Mouse (Mus musculus) intestine, postnatal 0 days (tissue): Measurements from ENCODE around the gene Cdiptos. TPM values are rescaled to one million over a fixed set of nuclear protein-coding genes. Genes with fewer than 3 reads are reported as not detected.

Source experiments
- ATAC-seq: fragments of 200-750 bp; cut with Nextera tagmentation; 2 replicates; pipeline ENCODE4 v1.8.0; 2017; ENCODE audit warnings: mild to moderate bottlenecking, moderate TSS enrichment, moderate library complexity
- H3K27ac ChIP-seq: fragments of 300-500 bp; sonication (generic); 2 replicates; pipeline ENCODE4 v1.5.1; 2014; ENCODE audit warnings: mild to moderate bottlenecking, low read depth, low read length, moderate library complexity
- H3K27me3 ChIP-seq: fragments of 300-500 bp; sonication (generic); replicated peaks from 2 replicates; pipeline ENCODE4 v1.6.1; 2014; ENCODE audit warnings: low read length, mixed read lengths; ENCODE audit not compliant: control insufficient read depth, insufficient read depth
- H3K36me3 ChIP-seq: fragments of 300-500 bp; sonication (generic); 2 replicates; pipeline ENCODE4 v1.6.1; 2014; ENCODE audit warnings: mild to moderate bottlenecking, moderate library complexity; ENCODE audit not compliant: control insufficient read depth, insufficient read depth
- H3K4me1 ChIP-seq: fragments of 300-500 bp; sonication (generic); replicated peaks from 2 replicates; pipeline ENCODE4 v1.6.1; 2014; ENCODE audit warnings: antibody characterized with exemption, low read length, mixed read lengths; ENCODE audit not compliant: control insufficient read depth, insufficient read depth
- H3K4me2 ChIP-seq: fragments of 300-500 bp; sonication (generic); replicated peaks from 2 replicates; pipeline ENCODE4 v1.6.1; 2014; ENCODE audit warnings: low read depth, mild to moderate bottlenecking, moderate library complexity
- H3K4me3 ChIP-seq: fragments of 300-500 bp; sonication (generic); 2 replicates; pipeline ENCODE4 v1.5.1; 2014; ENCODE audit warnings: low read depth, low read length
- H3K9ac ChIP-seq: fragments of 300-500 bp; sonication (generic); 2 replicates; pipeline ENCODE4 v1.6.1; 2014; ENCODE audit warnings: mild to moderate bottlenecking, low read depth, low read length
- H3K9me3 ChIP-seq: fragments of 300-500 bp; sonication (generic); 2 replicates; pipeline ENCODE4 v1.6.1; 2016; ENCODE audit warnings: mixed run types; ENCODE audit not compliant: control insufficient read depth
- CTCF ChIP-seq: sonication (generic); IDR thresholded peaks from 2 replicates; pipeline ENCODE4 v1.5.1; 2016; ENCODE audit warnings: low read depth, mild to moderate bottlenecking, control low read depth, antibody characterized with exemption, moderate library complexity
- WGBS: fragments of 180-500 bp; shearing (Covaris S2); extraction: QIAGEN DNeasy Blood & Tissue Kit; methylation state at CpG from one replicate; pipeline ENCODE4 v1.1.7; 2014; 5-methylcytosine and 5-hydroxymethylcytosine counted together
- polyA plus RNA-seq: library from polyadenylated mRNA; unstranded; fragments of >200 nt; fragmentation: Nextera tagmentation; extraction: Ambion mirVana; gene quantifications from 2 replicates; pipeline ENCODE4 v1.2.1, GENCODE M21; 2015

Gene Cdiptos
- polyA plus RNA-seq, 1 experiment from 2014 or later: 3.2 TPM

DNA sequence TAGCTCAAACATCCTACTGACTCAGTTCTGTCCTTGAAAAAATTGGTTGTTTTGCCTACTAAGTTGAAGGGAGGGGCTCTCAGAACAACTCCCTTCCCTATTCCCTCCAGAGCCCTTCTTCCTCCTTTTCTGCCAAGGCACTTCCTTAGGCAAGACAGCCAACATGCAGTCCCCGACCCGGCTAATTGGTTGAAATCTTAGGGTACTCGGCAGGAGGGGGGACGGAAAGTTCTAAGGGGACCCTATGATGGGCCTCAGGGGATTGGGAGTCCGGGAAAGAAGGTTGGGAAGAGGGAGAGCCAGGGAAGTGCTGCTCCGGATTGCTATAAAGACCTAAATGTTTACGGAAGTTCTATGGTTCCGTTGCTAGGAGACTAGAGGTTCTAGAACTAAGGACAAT lies 405 bp downstream of the Cdiptos start:
- Histone ChIP-seq H3K4me2 (peak overlapping the region; percentile 76), H3K9ac (peak overlapping the region; percentile 90; the same call in 1 of the 2 replicates), H3K4me3 (peak overlapping the region; percentile 94), H3K27me3 (no peaks in the 10 kb centered on the region), H3K9me3 (no peaks in the 10 kb centered on the region), H3K4me1 (0 out of 2 replicates have a peak, but pooled peaks cover 7% of the 10 kb centered on the region), H3K36me3 (peaks cover 23% of the 10 kb centered on the region), H3K27ac (peak overlapping the region; percentile 98; the same call in 1 of the 2 replicates)
- no peak for TF ChIP-seq CTCF
- 7% methylated on average over 8 of the region's 8 CpGs for WGBS
- 0 out of 2 replicates have a peak, but pooled peaks have one; percentile 0 for ATAC-seq

DNA sequence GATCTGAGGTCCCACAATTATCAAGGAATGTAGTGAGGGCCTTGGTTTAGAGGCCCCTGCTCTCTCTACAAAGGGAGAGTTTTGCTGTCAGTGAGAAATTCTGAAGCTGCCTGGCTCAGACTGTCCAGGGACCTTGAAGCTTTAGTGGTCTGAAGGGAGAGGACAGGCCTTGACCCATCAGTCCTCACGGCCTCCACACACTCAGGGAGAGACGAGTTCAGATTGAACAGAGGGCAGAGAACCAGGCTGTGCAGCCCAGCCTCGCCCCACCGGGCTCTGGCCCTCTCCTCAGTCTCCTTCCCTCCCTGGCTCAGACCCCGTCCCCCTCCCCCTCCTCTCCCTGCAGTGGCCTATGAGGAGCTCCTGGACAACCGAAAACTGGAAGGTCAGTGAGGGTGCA lies 8.5 kb downstream of the Cdiptos start:
- whole genome bisulfite sequencing: 73% methylated on average over 6 of the region's 6 CpGs

DNA sequence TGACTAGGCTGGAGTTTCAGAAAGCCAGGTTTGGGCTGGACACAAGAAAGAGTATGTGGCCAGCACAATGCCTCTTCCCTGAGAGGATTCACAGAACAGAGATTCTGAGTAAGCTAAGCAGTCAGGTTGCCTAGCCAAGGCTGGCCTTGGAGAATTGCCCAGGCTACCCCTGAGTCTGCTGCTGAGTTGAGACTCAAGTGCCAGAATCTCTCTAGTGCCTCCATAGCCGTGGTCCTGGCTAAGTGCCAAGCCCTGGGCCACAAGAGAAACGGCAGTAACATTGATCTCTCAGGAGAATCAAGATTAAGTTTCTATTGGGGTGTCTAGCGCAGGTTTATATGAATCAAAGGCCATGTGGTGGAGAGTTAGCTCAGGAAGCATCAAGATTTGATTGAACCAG lies 10.3 kb downstream of the Cdiptos start:
- H3K27me3 ChIP-seq: peaks cover 9% of the 10 kb centered on the region; the same call in 1 of the 2 replicates
- WGBS: 45% methylated on average over 3 of the region's 3 CpGs
- ATAC-seq: no peak

More for the DNA sequence above, 8.5 kb downstream of the Cdiptos start:
- H3K36me3 ChIP-seq: no peaks in the 10 kb centered on the region
- H3K4me2 ChIP-seq: no peak overlapping the region
- H3K27ac ChIP-seq: no peak overlapping the region
- no peak for ATAC-seq
- no peaks in the 10 kb centered on the region for H3K9me3 ChIP-seq
- no peaks in the 10 kb centered on the region for H3K4me1 ChIP-seq
- H3K4me3 ChIP-seq: no peak overlapping the region
- H3K27me3 ChIP-seq: 0 out of 2 replicates have a peak, but pooled peaks cover 9% of the 10 kb centered on the region
- no peak for TF ChIP-seq CTCF
- no peak overlapping the region for H3K9ac ChIP-seq

DNA sequence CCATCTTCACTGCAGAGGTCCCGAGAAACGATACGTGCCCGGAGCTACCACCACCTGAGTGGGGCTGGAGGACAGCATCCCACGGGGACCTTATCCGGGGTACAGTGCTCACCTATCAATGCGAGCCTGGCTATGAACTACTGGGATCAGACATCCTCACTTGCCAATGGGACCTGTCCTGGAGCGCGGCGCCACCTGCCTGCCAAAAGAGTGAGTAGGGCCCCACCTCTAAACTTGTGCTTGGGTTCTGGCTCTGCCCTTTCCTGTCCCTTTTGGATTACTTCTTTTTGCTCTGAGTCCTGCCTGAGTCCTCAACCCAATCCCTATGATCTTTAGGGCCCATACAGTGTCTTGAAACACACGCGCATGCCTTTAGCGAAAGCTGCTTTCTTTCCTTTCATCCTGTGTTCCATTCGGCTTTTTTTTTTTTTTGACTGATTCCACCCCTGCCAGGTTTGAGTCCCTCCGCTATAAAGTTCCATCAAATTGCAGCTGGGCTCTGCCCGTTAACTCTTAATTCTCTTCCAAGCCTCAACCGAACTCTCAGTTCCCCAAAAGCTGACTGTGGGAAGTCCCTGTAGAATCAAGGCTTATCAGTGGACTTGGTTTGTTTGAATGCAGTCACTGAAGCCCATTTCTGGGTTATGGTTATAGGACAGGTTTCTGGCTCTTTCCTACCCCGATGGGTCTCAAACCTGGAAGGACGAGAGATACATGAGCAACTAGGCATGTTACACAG lies 12.2 kb downstream of the Cdiptos start:
- Histone ChIP-seq H3K9me3 (no peaks in the 10 kb centered on the region), H3K36me3 (no peaks in the 10 kb centered on the region), H3K4me2 (no peak overlapping the region), H3K27ac (no peak overlapping the region), H3K9ac (no peak overlapping the region), H3K4me1 (no peaks in the 10 kb centered on the region), H3K4me3 (no peak overlapping the region), H3K27me3 (peaks cover 9% of the 10 kb centered on the region; the same call in 1 of the 2 replicates)
- no peak for ATAC-seq
- WGBS: 33% methylated on average over 19 of the region's 19 CpGs
- TF ChIP-seq CTCF: peak; percentile 78

More for the DNA sequence above, 10.3 kb downstream of the Cdiptos start:
- no peak overlapping the region for H3K9ac ChIP-seq
- no peak overlapping the region for H3K27ac ChIP-seq
- TF ChIP-seq CTCF: no peak
- H3K4me3 ChIP-seq: no peak overlapping the region
- H3K4me2 ChIP-seq: no peak overlapping the region
- no peaks in the 10 kb centered on the region for H3K4me1 ChIP-seq
- no peaks in the 10 kb centered on the region for H3K9me3 ChIP-seq
- no peaks in the 10 kb centered on the region for H3K36me3 ChIP-seq

DNA sequence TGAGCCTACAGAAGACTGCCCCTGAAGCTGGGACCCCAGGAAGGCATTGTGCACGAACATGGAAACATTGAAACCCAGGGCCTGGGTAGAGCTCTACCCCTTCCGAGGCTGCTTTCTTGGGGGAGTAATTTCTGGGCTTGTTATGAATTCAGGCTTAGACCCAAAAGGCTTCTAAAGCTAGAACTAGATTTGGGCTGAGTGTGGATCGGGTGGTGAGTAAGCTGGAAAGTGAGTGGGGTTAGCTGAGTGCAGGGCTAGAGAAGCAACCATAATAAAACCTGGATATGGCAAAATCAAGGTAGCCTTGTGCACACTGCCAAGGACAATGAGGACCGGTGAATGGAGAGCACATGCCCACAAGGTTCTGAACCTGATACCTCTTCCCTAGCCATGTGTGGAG lies 13.9 kb downstream of the Cdiptos start:
- H3K9me3 ChIP-seq: no peaks in the 10 kb centered on the region
- no peaks in the 10 kb centered on the region for H3K4me1 ChIP-seq
- H3K27me3 ChIP-seq: peaks cover 9% of the 10 kb centered on the region; the same call in 1 of the 2 replicates
- H3K4me3 ChIP-seq: no peak overlapping the region
- WGBS: 86% methylated on average over 4 of the region's 4 CpGs
- H3K9ac ChIP-seq: no peak overlapping the region
- no peak for TF ChIP-seq CTCF
- no peak overlapping the region for H3K4me2 ChIP-seq
- H3K36me3 ChIP-seq: no peaks in the 10 kb centered on the region; the same call in 1 of the 2 replicates
- H3K27ac ChIP-seq: no peak overlapping the region
- no peak for ATAC-seq

DNA sequence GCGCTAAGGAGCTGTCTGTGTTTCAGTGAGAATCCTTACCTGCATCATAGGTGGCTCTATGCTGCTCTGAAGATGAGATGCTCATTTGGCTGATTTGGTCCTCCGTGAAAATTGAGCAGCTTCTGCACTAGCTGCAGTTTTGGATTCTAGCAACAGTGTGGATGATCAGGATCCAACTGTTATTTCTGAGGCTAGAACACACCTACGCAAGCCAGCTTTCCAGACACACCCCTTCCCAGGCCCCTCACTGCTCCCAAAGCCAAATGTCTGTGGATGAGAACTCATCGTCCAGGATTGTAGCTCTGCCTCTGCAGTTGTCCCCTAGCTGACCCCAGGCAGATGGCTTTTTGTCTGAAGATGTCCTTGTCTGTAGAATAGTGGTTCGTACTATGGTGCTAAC lies 14.8 kb downstream of the Cdiptos start:
- no peak overlapping the region for H3K4me2 ChIP-seq
- no peak overlapping the region for H3K27ac ChIP-seq
- peaks cover 9% of the 10 kb centered on the region; the same call in 1 of the 2 replicates for H3K27me3 ChIP-seq
- no peak overlapping the region for H3K9ac ChIP-seq
- no peak overlapping the region for H3K4me3 ChIP-seq
- H3K9me3 ChIP-seq: no peaks in the 10 kb centered on the region
- TF ChIP-seq CTCF: no peak
- ATAC-seq: no peak
- no peaks in the 10 kb centered on the region; the same call in 1 of the 2 replicates for H3K36me3 ChIP-seq
- H3K4me1 ChIP-seq: no peaks in the 10 kb centered on the region
- WGBS: 85% methylated on average over 5 of the region's 5 CpGs
